Mouse (Mus musculus): ENCODE results near the gene Wdr76. TPM values are rescaled to one million over a fixed set of nuclear protein-coding genes. Genes with fewer than 3 reads are reported as not detected.
"Not testable (repeated sequence)": the region's sequence is repeated elsewhere in the genome, so short reads cannot be mapped to it uniquely, and the experiment has no call there.

Gene Wdr76
- polyA plus RNA-seq, 1 experiment, result 3.0 TPM

DNA sequence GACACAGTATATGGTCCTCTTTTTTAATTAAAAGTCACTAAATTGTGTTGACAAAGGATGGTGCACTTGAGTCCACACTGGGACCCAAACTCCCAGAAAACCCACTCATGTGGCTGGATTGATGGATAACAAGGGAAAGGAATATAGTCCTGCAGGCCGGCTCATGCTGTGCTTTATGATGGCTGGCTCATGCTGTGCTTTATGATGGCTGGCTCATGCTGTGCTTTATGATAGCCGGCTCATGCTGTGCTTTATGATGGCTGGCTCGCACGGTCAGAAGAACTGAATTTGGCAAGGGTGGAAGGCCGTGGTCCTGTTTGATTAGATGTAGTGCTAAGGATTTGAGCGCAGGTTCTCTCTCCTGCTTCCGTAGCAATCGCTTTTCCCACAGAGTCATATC is 22.9 kb upstream of the Wdr76 start:
- Histone ChIP-seq H3K4me1 (ENCODE audit: control insufficient read depth, insufficient read depth, low read length) (no peaks in the 10 kb centered on the region), H3K4me3 (replicated peaks; ENCODE audit: extremely low read depth, low read depth, low read length) (no peak overlapping the region)
- TF ChIP-seq POLR2A (IDR thresholded peaks at IDR 0.05; ENCODE audit: borderline replicate concordance, extremely low read depth, low read depth, low read length) (no peak), CTCF (IDR thresholded peaks at IDR 0.05; ENCODE audit: insufficient read depth, low read length) (no peak)
- 75% methylated on average over 8 of the region's 8 CpGs for WGBS
- DNase-seq, result no peak

DNA sequence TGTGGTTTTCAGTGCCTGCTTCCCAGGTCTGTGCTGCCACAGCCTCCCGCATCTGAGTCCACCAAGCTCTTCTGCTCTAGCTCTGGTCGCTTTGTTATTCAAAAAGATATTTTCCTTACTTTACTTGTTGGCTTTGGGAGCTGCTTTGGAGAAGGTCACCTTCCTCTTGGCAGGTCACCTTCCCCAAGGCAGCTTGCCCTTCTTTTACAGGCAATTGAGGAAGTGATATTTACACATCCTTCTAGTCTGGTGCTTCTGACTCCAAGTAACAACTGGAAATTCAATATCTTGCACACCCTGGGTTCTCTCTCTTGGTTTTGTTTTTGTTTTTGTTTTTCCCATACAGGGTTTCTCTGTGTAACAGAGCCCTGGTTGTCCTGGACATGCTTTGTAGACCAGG is 22.1 kb upstream of the Wdr76 start:
- not testable (repeated sequence) for H3K4me1 ChIP-seq (ENCODE audit: control insufficient read depth, insufficient read depth, low read length); DNase-seq; H3K4me3 ChIP-seq (replicated peaks; ENCODE audit: extremely low read depth, low read depth, low read length)
- WGBS, result 74% methylated on average over 2 of the region's 2 CpGs

DNA sequence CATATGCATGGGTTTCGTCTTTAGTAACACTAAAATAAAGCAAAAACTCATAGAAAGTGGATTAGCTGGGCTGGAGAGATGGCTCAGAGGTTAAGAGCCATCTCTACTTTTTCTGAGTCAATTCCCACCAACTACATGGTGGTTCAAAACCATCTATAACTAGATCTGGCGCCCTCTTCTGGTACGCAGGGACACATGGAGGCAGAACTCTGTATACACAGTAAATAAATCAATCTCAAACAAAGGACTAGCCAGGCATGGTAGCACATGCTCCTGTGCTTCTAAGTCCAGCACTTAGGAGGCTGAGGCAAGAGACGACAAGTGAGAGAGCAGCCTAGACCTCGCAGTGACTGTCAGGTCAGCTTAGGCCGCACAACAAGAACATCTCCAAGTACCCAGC is 5.0 kb upstream of the Wdr76 start:
- DNase-seq; H3K4me3 ChIP-seq (replicated peaks; ENCODE audit: extremely low read depth, low read depth, low read length); H3K4me1 ChIP-seq (ENCODE audit: control insufficient read depth, insufficient read depth, low read length): not testable (repeated sequence)
- WGBS, result 85% methylated on average over 2 of the region's 6 CpGs

GRCm38 (mm10) chr2:121507173-121507950 is 839 bp downstream of the Wdr76 start:
- TF ChIP-seq POLR2A (IDR thresholded peaks at IDR 0.05; ENCODE audit: borderline replicate concordance, extremely low read depth, low read depth, low read length), result no peak
- no peak for TF ChIP-seq CTCF (IDR thresholded peaks at IDR 0.05; ENCODE audit: insufficient read depth, low read length)
- no peak for DNase-seq
- 2% methylated on average over 12 of the region's 12 CpGs for WGBS
- Histone ChIP-seq H3K4me1 (ENCODE audit: control insufficient read depth, insufficient read depth, low read length) (no peaks in the 10 kb centered on the region; the same call in none of the 2 replicates), H3K4me3 (replicated peaks; ENCODE audit: extremely low read depth, low read depth, low read length) (peak overlapping the region; percentile 37)

DNA sequence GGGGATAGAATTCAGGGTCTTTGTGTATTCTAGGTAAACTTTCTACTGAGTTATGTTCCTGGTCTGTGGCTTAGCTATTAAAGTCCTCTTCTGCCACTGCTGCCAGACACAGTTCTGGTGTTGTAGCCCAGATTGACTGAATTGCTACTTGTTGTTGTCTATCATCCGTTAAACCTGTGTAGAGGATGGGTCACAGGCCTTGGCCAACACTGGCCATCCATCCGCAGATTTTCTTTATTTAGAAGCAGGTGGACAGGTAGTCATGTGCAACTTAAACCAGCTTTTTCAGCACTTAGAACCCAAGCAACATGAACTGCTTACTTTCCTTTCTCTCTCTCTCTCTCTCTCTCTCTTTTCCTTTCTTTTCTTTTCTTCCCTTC is 1.4 kb downstream of the Wdr76 start:
- TF ChIP-seq CTCF (IDR thresholded peaks at IDR 0.05; ENCODE audit: insufficient read depth, low read length) (no peak), POLR2A (IDR thresholded peaks at IDR 0.05; ENCODE audit: borderline replicate concordance, extremely low read depth, low read depth, low read length) (no peak)
- DNase-seq, result no peak
- 71% methylated on average over 2 of the region's 2 CpGs for WGBS
- H3K4me3 ChIP-seq (replicated peaks; ENCODE audit: extremely low read depth, low read depth, low read length), result no peak overlapping the region
- H3K4me1 ChIP-seq (ENCODE audit: control insufficient read depth, insufficient read depth, low read length), result no peaks in the 10 kb centered on the region; the same call in none of the 2 replicates

DNA sequence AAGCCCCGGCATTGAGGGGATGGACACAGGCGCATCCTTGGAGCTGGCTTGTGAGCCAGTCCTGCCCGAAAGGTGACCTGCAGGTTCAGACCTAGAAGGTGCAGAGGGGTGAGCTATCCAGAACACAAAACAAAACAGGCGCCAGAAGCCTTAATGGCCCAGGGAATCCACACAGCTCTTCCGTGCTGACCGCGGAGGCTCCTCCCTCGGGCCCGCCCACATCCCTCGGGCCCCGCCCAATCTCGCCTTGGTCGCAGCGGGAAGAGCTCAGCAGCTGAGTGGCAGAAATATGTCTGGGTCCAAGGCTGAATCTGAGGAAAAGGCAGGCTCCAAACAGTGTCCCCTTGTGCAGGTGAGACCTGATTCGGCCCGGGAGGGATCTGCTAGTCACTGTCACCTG is 3.1 kb downstream of the Wdr76 start:
- peak; percentile 76 for DNase-seq
- TF ChIP-seq CTCF (IDR thresholded peaks at IDR 0.05; ENCODE audit: insufficient read depth, low read length), result no peak
- TF ChIP-seq POLR2A (IDR thresholded peaks at IDR 0.05; ENCODE audit: borderline replicate concordance, extremely low read depth, low read depth, low read length), result no peak
- Histone ChIP-seq H3K4me1 (ENCODE audit: control insufficient read depth, insufficient read depth, low read length) (no peaks in the 10 kb centered on the region; the same call in none of the 2 replicates), H3K4me3 (replicated peaks; ENCODE audit: extremely low read depth, low read depth, low read length) (peak overlapping the region; percentile 69)
- 24% methylated on average over 16 of the region's 16 CpGs for WGBS

- H3K4me3 ChIP-seq (replicated peaks; ENCODE audit: extremely low read depth, low read depth, low read length), result no peak overlapping the region
- DNase-seq, result no peak
- no peaks in the 10 kb centered on the region; the same call in none of the 2 replicates for H3K4me1 ChIP-seq (ENCODE audit: control insufficient read depth, insufficient read depth, low read length)
- TF ChIP-seq CTCF (IDR thresholded peaks at IDR 0.05; ENCODE audit: insufficient read depth, low read length), result no peak
- 84% methylated on average over 8 of the region's 8 CpGs for WGBS
Measured at GRCm38 (mm10) chr2:121511401-121511800, 4.9 kb downstream of the Wdr76 start.

DNA sequence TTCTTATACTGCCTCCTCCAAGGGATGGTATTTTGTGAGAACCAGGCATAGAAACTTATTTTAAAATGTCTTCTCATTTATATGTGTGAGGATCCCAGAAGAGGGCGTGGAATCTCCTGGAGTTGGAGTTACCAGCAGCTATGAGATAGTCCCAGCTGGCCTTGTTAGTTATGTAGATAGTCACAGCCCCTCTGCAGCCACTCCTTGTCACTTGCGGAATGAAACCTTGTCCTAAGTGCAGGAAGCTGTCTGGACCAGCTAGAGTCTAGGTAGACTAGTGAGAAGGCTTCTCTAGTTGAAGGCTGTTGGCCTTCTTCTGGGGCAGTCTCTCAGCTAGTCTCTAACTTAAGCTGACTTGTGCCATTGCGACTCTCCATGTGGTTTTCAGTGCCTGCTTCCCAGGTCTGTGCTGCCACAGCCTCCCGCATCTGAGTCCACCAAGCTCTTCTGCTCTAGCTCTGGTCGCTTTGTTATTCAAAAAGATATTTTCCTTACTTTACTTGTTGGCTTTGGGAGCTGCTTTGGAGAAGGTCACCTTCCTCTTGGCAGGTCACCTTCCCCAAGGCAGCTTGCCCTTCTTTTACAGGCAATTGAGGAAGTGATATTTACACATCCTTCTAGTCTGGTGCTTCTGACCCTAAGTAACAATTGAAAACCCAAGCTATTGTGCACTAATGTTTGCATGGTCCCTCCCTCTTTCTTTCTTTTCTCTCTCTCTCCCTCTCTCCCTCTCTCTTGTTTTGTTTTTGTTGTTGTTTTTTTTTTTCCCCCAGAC is 6.7 kb downstream of the Wdr76 start:
- not testable (repeated sequence) for H3K4me3 ChIP-seq (replicated peaks; ENCODE audit: extremely low read depth, low read depth, low read length); DNase-seq; H3K4me1 ChIP-seq (ENCODE audit: control insufficient read depth, insufficient read depth, low read length)
- 84% methylated on average over 5 of the region's 5 CpGs for WGBS

- no peak overlapping the region for H3K4me3 ChIP-seq (replicated peaks; ENCODE audit: extremely low read depth, low read depth, low read length)
- TF ChIP-seq CTCF (IDR thresholded peaks at IDR 0.05; ENCODE audit: insufficient read depth, low read length) (no peak), POLR2A (IDR thresholded peaks at IDR 0.05; ENCODE audit: borderline replicate concordance, extremely low read depth, low read depth, low read length) (no peak)
- no peaks in the 10 kb centered on the region; the same call in 1 of the 2 replicates for H3K4me1 ChIP-seq (ENCODE audit: control insufficient read depth, insufficient read depth, low read length)
- 77% methylated on average over 4 of the region's 4 CpGs for WGBS
- no peak for DNase-seq
Measured at GRCm38 (mm10) chr2:121514211-121514610, 7.7 kb downstream of the Wdr76 start.

- TF ChIP-seq CTCF (IDR thresholded peaks at IDR 0.05; ENCODE audit: insufficient read depth, low read length) (no peak), POLR2A (IDR thresholded peaks at IDR 0.05; ENCODE audit: borderline replicate concordance, extremely low read depth, low read depth, low read length) (no peak)
- WGBS, result 90% methylated on average over 5 of the region's 5 CpGs
- DNase-seq, result no peak
- no peak overlapping the region for H3K4me3 ChIP-seq (replicated peaks; ENCODE audit: extremely low read depth, low read depth, low read length)
- no peaks in the 10 kb centered on the region for H3K4me1 ChIP-seq (ENCODE audit: control insufficient read depth, insufficient read depth, low read length)
Measured at GRCm38 (mm10) chr2:121518106-121518505, 11.6 kb downstream of the Wdr76 start.

DNA sequence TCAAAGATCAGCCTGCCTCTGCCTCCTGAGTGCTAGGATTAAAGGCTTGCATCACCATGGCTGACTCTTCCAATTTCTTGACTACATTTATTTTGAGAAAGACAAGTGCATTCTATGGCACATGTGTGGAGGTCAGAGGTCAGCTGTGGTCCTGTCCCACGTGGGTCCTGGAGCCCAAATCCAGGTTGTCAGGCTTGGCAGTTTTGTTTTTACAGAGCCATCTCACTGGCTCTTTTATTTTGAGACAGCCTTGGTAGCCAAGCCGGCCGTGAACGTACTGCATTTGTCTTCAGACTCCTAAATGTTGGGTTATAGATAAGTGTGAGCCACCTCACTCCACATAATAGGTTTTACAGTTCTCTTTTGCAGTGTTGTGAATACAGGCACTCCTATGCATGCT is 12.2 kb downstream of the Wdr76 start:
- H3K4me3 ChIP-seq (replicated peaks; ENCODE audit: extremely low read depth, low read depth, low read length); DNase-seq; H3K4me1 ChIP-seq (ENCODE audit: control insufficient read depth, insufficient read depth, low read length): not testable (repeated sequence)
- whole genome bisulfite sequencing, result 92% methylated on average over 4 of the region's 4 CpGs

All from lung, adult 2 months (tissue).